Mouse (Mus musculus): ENCODE measurements around the gene Cryzl1. TPM values are rescaled to one million over a fixed set of nuclear protein-coding genes. Genes with fewer than 3 reads are reported as not detected.
A peak's percentile ranks its signal among the peaks of the same experiment; 100 is the strongest.

Gene Cryzl1
- polyA plus RNA-seq, 1 experiment from 2014 or later, result 114 TPM

DNA sequence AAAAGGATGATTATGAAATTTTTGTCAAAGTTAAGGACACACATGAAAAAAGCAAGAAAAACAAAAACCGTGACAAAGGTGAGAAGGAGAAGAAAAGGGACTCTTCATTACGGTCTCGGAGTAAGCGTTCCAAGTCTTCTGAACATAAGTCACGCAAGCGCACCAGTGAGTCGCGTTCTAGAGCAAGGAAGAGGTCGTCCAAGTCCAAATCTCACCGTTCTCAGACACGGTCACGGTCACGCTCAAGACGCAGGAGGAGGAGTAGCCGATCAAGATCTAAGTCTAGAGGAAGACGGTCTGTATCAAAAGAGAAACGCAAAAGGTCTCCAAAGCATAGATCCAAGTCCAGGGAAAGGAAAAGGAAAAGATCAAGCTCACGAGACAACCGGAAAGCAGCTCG is 69.0 kb downstream of the Cryzl1 start:
- no peaks in the 10 kb centered on the region for H3K9me3 ChIP-seq (replicated peaks; ENCODE audit: control insufficient read depth, low read length, poor library complexity, severe bottlenecking)
- no peak for ATAC-seq
- H3K27ac ChIP-seq (ENCODE audit: low read length), result no peak overlapping the region
- H3K36me3 ChIP-seq (ENCODE audit: control insufficient read depth, insufficient read depth, low read length), result peaks cover 70% of the 10 kb centered on the region
- H3K4me3 ChIP-seq (ENCODE audit: low read depth, low read length), result no peak overlapping the region
- peaks cover 11% of the 10 kb centered on the region for H3K4me1 ChIP-seq (ENCODE audit: control insufficient read depth, insufficient read depth, low read length)
- no peaks in the 10 kb centered on the region for H3K27me3 ChIP-seq (ENCODE audit: control insufficient read depth, insufficient read depth, low read depth, low read length)
- 96% methylated on average over 20 of the region's 20 CpGs for WGBS
- no peak overlapping the region for H3K4me2 ChIP-seq (ENCODE audit: low read length)
- H3K9ac ChIP-seq (ENCODE audit: low read depth, low read length), result no peak overlapping the region

DNA sequence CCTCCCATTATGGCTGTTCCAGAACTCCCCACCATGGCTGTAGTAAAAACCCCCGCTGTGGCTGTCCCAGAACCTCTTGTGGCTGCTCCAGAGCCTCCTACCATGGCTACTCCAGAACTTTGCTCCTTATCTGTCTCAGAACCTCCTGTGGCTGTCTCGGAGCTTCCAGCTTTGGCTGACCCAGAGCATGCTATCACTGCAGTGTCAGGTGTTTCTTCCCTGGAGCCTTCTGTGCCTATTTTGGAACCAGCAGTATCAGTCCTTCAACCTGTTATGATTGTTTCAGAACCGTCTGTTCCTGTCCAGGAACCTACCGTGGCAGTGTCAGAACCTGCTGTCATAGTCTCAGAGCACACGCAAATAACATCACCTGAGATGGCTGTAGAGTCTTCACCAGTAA is 70.3 kb downstream of the Cryzl1 start:
- H3K9me3 ChIP-seq (replicated peaks; ENCODE audit: control insufficient read depth, low read length, poor library complexity, severe bottlenecking), result no peaks in the 10 kb centered on the region
- 96% methylated on average over 5 of the region's 5 CpGs for WGBS
- H3K4me3 ChIP-seq (ENCODE audit: low read depth, low read length), result no peak overlapping the region
- H3K4me2 ChIP-seq (ENCODE audit: low read length), result no peak overlapping the region
- no peaks in the 10 kb centered on the region for H3K27me3 ChIP-seq (ENCODE audit: control insufficient read depth, insufficient read depth, low read depth, low read length)
- H3K4me1 ChIP-seq (ENCODE audit: control insufficient read depth, insufficient read depth, low read length), result peaks cover 11% of the 10 kb centered on the region
- no peak overlapping the region for H3K9ac ChIP-seq (ENCODE audit: low read depth, low read length)
- H3K27ac ChIP-seq (ENCODE audit: low read length), result no peak overlapping the region
- peaks cover 68% of the 10 kb centered on the region for H3K36me3 ChIP-seq (ENCODE audit: control insufficient read depth, insufficient read depth, low read length)
- no peak for ATAC-seq

DNA sequence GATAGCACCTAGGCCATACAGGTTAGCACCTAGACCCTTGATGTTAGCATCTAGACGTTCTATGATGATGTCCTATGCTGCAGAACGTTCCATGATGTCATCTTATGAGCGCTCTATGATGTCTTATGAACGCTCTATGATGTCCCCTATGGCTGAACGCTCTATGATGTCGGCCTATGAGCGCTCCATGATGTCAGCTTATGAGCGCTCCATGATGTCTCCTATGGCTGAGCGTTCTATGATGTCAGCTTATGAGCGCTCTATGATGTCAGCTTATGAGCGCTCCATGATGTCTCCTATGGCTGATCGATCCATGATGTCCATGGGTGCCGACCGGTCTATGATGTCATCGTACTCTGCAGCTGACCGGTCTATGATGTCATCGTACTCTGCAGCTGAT is 71.5 kb downstream of the Cryzl1 start:
- H3K4me3 ChIP-seq (ENCODE audit: low read depth, low read length), result no peak overlapping the region
- peak; percentile 45; the same call in 1 of the 2 replicates for ATAC-seq
- no peaks in the 10 kb centered on the region for H3K9me3 ChIP-seq (replicated peaks; ENCODE audit: control insufficient read depth, low read length, poor library complexity, severe bottlenecking)
- H3K4me1 ChIP-seq (ENCODE audit: control insufficient read depth, insufficient read depth, low read length), result peaks cover 14% of the 10 kb centered on the region
- no peak overlapping the region for H3K9ac ChIP-seq (ENCODE audit: low read depth, low read length)
- no peak overlapping the region for H3K27ac ChIP-seq (ENCODE audit: low read length)
- 99% methylated on average over 17 of the region's 17 CpGs for WGBS
- no peaks in the 10 kb centered on the region for H3K27me3 ChIP-seq (ENCODE audit: control insufficient read depth, insufficient read depth, low read depth, low read length)
- H3K4me2 ChIP-seq (ENCODE audit: low read length), result no peak overlapping the region
- peaks cover 67% of the 10 kb centered on the region for H3K36me3 ChIP-seq (ENCODE audit: control insufficient read depth, insufficient read depth, low read length)

DNA sequence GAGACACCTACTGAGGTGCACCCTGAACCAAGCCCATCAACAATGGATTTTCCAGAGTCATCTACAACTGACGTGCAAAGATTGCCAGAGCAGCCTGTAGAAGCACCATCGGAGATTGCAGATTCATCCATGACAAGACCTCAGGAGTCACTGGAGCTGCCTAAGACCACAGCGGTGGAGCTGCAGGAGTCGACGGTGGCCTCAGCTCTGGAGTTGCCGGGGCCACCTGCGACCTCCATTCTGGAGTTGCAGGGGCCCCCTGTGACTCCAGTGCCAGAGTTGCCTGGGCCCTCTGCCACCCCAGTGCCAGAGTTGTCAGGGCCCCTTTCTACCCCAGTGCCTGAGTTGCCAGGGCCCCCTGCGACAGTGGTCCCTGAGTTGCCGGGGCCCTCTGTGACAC is 73.5 kb downstream of the Cryzl1 start:
- no peak overlapping the region for H3K4me2 ChIP-seq (ENCODE audit: low read length)
- no peak overlapping the region for H3K27ac ChIP-seq (ENCODE audit: low read length)
- no peak overlapping the region for H3K9ac ChIP-seq (ENCODE audit: low read depth, low read length)
- WGBS, result 97% methylated on average over 9 of the region's 9 CpGs
- H3K27me3 ChIP-seq (ENCODE audit: control insufficient read depth, insufficient read depth, low read depth, low read length), result no peaks in the 10 kb centered on the region
- ATAC-seq, result no peak
- H3K9me3 ChIP-seq (replicated peaks; ENCODE audit: control insufficient read depth, low read length, poor library complexity, severe bottlenecking), result no peaks in the 10 kb centered on the region
- H3K36me3 ChIP-seq (ENCODE audit: control insufficient read depth, insufficient read depth, low read length), result peaks cover 60% of the 10 kb centered on the region
- no peak overlapping the region for H3K4me3 ChIP-seq (ENCODE audit: low read depth, low read length)
- peaks cover 5% of the 10 kb centered on the region for H3K4me1 ChIP-seq (ENCODE audit: control insufficient read depth, insufficient read depth, low read length)

DNA sequence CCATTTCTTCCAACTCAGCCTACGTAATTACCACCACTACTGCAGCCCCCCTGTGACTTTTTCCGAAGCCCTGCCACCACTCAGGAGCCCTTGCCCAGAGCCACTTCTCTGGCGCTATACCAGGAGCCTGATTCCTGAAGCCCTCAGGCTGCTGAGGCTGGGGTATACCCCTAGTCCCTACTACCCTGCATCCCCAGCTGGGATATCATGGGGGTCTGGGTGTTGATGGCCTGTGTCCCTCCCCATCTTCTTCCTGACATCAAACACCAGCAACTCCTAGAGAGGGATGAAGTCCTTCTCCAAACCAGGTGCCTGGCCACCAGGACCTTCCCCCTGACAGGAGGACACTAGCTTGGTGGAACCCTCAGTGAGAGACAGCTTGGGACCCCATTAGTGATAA is 76.6 kb downstream of the Cryzl1 start:
- Histone ChIP-seq H3K4me3 (ENCODE audit: low read depth, low read length) (no peak overlapping the region), H3K9ac (ENCODE audit: low read depth, low read length) (no peak overlapping the region), H3K27ac (ENCODE audit: low read length) (no peak overlapping the region), H3K4me2 (ENCODE audit: low read length) (no peak overlapping the region), H3K27me3 (ENCODE audit: control insufficient read depth, insufficient read depth, low read depth, low read length) (no peaks in the 10 kb centered on the region), H3K4me1 (ENCODE audit: control insufficient read depth, insufficient read depth, low read length) (peaks cover 17% of the 10 kb centered on the region), H3K9me3 (replicated peaks; ENCODE audit: control insufficient read depth, low read length, poor library complexity, severe bottlenecking) (no peaks in the 10 kb centered on the region), H3K36me3 (ENCODE audit: control insufficient read depth, insufficient read depth, low read length) (peaks cover 30% of the 10 kb centered on the region)
- 92% methylated on average over 3 of the region's 3 CpGs for WGBS
- no peak for ATAC-seq

DNA sequence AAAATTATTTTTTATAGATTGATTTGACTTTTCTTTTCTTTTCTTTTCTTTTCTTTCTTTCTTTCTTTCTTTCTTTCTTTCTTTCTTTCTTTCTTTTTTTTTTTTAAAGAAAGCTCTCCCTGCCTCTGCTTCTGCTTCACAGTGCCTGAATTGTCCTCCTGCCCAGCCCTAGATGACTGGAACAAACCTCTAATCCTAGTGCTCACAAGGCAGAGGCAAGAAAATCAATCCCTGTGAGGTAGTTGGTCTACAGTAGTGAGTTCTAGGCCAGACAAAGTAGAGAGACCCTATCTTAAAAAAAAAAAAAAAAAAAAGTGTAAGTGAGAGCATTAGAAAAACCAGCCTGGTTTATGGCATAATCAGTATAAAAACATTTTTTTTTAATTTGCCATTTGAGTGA is 79.0 kb downstream of the Cryzl1 start:
- Histone ChIP-seq H3K4me3 (ENCODE audit: low read depth, low read length) (no peak overlapping the region), H3K9me3 (replicated peaks; ENCODE audit: control insufficient read depth, low read length, poor library complexity, severe bottlenecking) (no peaks in the 10 kb centered on the region), H3K4me2 (ENCODE audit: low read length) (no peak overlapping the region), H3K36me3 (ENCODE audit: control insufficient read depth, insufficient read depth, low read length) (peaks cover 10% of the 10 kb centered on the region), H3K27ac (ENCODE audit: low read length) (no peak overlapping the region), H3K9ac (ENCODE audit: low read depth, low read length) (no peak overlapping the region), H3K27me3 (ENCODE audit: control insufficient read depth, insufficient read depth, low read depth, low read length) (no peaks in the 10 kb centered on the region), H3K4me1 (ENCODE audit: control insufficient read depth, insufficient read depth, low read length) (peaks cover 22% of the 10 kb centered on the region)
- no peak for ATAC-seq

DNA sequence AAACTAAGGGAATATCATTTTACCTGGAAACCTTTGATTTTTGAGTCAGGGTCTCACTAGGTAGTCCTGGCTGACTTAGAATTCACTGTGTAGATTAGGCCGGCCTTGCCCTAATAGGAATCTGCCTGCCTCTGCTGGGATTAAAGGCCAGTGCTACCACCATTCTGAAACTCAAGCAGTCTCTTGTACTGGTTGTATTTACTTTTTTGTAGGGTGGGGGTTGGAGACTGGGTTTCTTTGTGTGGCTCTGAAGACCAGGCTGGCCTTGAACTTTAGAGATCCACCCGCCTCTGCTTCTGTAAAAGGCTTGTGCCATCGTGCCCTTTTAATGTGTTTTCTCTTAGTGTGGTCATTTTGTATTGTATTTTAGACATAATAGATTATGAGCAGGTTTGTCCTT is 79.5 kb downstream of the Cryzl1 start:
- no peak overlapping the region for H3K27ac ChIP-seq (ENCODE audit: low read length)
- H3K9me3 ChIP-seq (replicated peaks; ENCODE audit: control insufficient read depth, low read length, poor library complexity, severe bottlenecking), result no peaks in the 10 kb centered on the region
- no peak for ATAC-seq
- H3K4me2 ChIP-seq (ENCODE audit: low read length), result peak overlapping the region; percentile 61
- peaks cover 7% of the 10 kb centered on the region for H3K36me3 ChIP-seq (ENCODE audit: control insufficient read depth, insufficient read depth, low read length)
- peaks cover 22% of the 10 kb centered on the region for H3K4me1 ChIP-seq (ENCODE audit: control insufficient read depth, insufficient read depth, low read length)
- peak overlapping the region; percentile 28 for H3K4me3 ChIP-seq (ENCODE audit: low read depth, low read length)
- H3K27me3 ChIP-seq (ENCODE audit: control insufficient read depth, insufficient read depth, low read depth, low read length), result no peaks in the 10 kb centered on the region
- 57% methylated on average over 3 of the region's 3 CpGs for WGBS
- peak overlapping the region; percentile 55 for H3K9ac ChIP-seq (ENCODE audit: low read depth, low read length)

DNA sequence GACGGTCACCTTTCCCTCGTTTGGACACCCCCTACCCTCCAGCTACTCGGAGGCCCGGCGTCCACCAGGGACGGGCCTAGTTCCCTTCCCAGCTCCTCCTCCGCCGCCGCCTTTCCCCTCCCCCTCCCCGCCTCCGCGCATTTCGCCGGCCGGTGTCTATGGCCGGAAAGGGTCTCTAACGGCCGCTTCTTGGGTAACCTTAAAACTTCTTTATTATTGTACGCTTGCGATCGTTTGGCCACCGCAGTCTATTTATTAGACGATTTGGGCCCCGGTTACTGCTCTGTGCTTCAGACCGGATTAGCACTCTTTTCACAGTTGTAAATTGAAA is 80.6 kb downstream of the Cryzl1 start:
- ATAC-seq, result peak; percentile 63
- no peaks in the 10 kb centered on the region for H3K27me3 ChIP-seq (ENCODE audit: control insufficient read depth, insufficient read depth, low read depth, low read length)
- peaks cover 7% of the 10 kb centered on the region for H3K36me3 ChIP-seq (ENCODE audit: control insufficient read depth, insufficient read depth, low read length)
- H3K4me3 ChIP-seq (ENCODE audit: low read depth, low read length), result peak overlapping the region; percentile 86
- H3K9me3 ChIP-seq (replicated peaks; ENCODE audit: control insufficient read depth, low read length, poor library complexity, severe bottlenecking), result no peaks in the 10 kb centered on the region
- peak overlapping the region; percentile 69 for H3K4me2 ChIP-seq (ENCODE audit: low read length)
- peak overlapping the region; percentile 86 for H3K9ac ChIP-seq (ENCODE audit: low read depth, low read length)
- WGBS, result under 1% methylated on average over 25 of the region's 25 CpGs
- H3K4me1 ChIP-seq (ENCODE audit: control insufficient read depth, insufficient read depth, low read length), result peaks cover 22% of the 10 kb centered on the region
- H3K27ac ChIP-seq (ENCODE audit: low read length), result peak overlapping the region; percentile 96

DNA sequence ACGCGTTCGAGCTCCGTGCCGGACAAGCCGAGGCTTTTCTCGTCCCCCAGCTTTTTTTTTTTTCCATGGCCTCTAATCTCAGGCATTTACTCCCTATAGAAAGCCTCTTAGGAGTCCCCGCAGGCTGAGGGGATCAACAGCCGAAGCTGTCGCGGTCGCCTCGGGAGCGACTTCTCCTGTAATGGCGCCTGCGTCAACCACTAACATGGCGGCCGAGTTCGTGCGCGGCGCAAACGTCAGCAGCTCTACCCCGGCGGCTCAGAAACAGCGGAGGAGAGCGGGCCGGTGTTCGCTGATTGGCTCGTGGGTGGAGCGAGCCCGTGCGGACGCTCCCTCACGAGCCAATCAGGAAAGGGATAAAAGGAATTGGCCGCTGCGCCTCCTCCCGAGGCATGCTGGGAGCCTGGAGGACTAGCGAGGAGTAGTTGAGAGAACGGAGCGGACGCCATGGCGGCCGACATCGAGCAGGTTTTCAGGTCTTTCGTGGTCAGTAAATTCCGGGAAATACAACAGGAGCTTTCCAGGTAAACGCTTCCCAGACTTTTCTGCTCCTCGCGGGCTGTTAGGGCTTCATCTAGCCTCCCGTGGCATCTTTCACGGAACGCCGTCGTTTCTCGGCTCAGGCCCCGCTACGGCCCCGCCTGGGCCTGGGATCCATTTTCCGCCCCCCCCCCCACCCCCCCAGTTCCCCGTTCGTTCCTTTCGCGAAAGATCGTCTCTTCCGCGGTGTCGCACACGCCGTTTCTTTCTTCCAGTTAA is 81.1 kb downstream of the Cryzl1 start, which contains the start of gene Son:
Gene Son (plus strand): TSS at position 46 of the 759 bp plus-strand sequence.
- Histone ChIP-seq H3K27me3 (ENCODE audit: control insufficient read depth, insufficient read depth, low read depth, low read length) (no peaks in the 10 kb centered on the region), H3K4me2 (ENCODE audit: low read length) (peak within 1 kb of the TSS; percentile 69), H3K9me3 (replicated peaks; ENCODE audit: control insufficient read depth, low read length, poor library complexity, severe bottlenecking) (no peaks in the 10 kb centered on the region), H3K4me3 (ENCODE audit: low read depth, low read length) (peak within 1 kb of the TSS; percentile 86), H3K27ac (ENCODE audit: low read length) (peak within 1 kb of the TSS; percentile 96), H3K36me3 (ENCODE audit: control insufficient read depth, insufficient read depth, low read length) (peaks cover 7% of the 10 kb centered on the region), H3K9ac (ENCODE audit: low read depth, low read length) (peak within 1 kb of the TSS; percentile 86), H3K4me1 (ENCODE audit: control insufficient read depth, insufficient read depth, low read length) (peaks cover 22% of the 10 kb centered on the region)
- peak; percentile 98 for ATAC-seq
- under 1% methylated on average over 67 of the region's 70 CpGs for WGBS

All from midbrain, embryonic 16.5 days (tissue).